Mouse (Mus musculus): ENCODE data around the gene Cfap298. TPM values are rescaled to one million over a fixed set of nuclear protein-coding genes. Genes with fewer than 3 reads are reported as not detected.

Gene Cfap298
- polyA plus RNA-seq, 1 experiment from 2014 or later = 61.5 TPM

GRCm38 (mm10) chr16:90901364-90901763 is 33.5 kb downstream of the Cfap298 start:
- Histone ChIP-seq H3K27me3 (ENCODE audit: poor library complexity, severe bottlenecking) (no peaks in the 10 kb centered on the region), H3K9me3 (no peaks in the 10 kb centered on the region), H3K27ac (no peak overlapping the region), H3K4me1 (no peaks in the 10 kb centered on the region), H3K4me3 (no peak overlapping the region), H3K36me3 (replicated peaks) (no peaks in the 10 kb centered on the region)
- WGBS = 84% methylated on average over 4 of the region's 4 CpGs
- no peak for DNase-seq (ENCODE audit: extremely low spot score, low spot score)

GRCm38 (mm10) chr16:90899498-90899897 is 35.4 kb downstream of the Cfap298 start:
- DNase-seq (ENCODE audit: extremely low spot score, low spot score) = no peak
- Histone ChIP-seq H3K4me3 (no peak overlapping the region), H3K36me3 (replicated peaks) (no peaks in the 10 kb centered on the region), H3K27ac (no peak overlapping the region), H3K27me3 (ENCODE audit: poor library complexity, severe bottlenecking) (no peaks in the 10 kb centered on the region), H3K4me1 (no peaks in the 10 kb centered on the region), H3K9me3 (no peaks in the 10 kb centered on the region)
- WGBS = 77% methylated on average over 12 of the region's 12 CpGs

GRCm38 (mm10) chr16:90897651-90898050 is 37.3 kb downstream of the Cfap298 start:
- no peaks in the 10 kb centered on the region for H3K27me3 ChIP-seq (ENCODE audit: poor library complexity, severe bottlenecking)
- no peaks in the 10 kb centered on the region for H3K9me3 ChIP-seq
- H3K36me3 ChIP-seq (replicated peaks) = no peaks in the 10 kb centered on the region
- WGBS = 94% methylated on average over 3 of the region's 3 CpGs
- 0 out of 2 replicates have a peak, but pooled peaks cover 4% of the 10 kb centered on the region for H3K4me1 ChIP-seq
- no peak overlapping the region for H3K27ac ChIP-seq
- DNase-seq (ENCODE audit: extremely low spot score, low spot score) = no peak
- H3K4me3 ChIP-seq = no peak overlapping the region

GRCm38 (mm10) chr16:90893792-90894191 is 41.1 kb downstream of the Cfap298 start:
- Histone ChIP-seq H3K27ac (no peak overlapping the region), H3K27me3 (ENCODE audit: poor library complexity, severe bottlenecking) (no peaks in the 10 kb centered on the region), H3K36me3 (replicated peaks) (no peaks in the 10 kb centered on the region), H3K4me1 (peaks cover 11% of the 10 kb centered on the region; the same call in 1 of the 2 replicates), H3K9me3 (no peaks in the 10 kb centered on the region), H3K4me3 (no peak overlapping the region)
- WGBS = 80% methylated on average over 9 of the region's 9 CpGs
- DNase-seq (ENCODE audit: extremely low spot score, low spot score) = no peak

- DNase-seq (ENCODE audit: extremely low spot score, low spot score) = no peak
- no peaks in the 10 kb centered on the region for H3K36me3 ChIP-seq (replicated peaks)
- no peak overlapping the region for H3K4me3 ChIP-seq
- WGBS = 87% methylated on average over 7 of the region's 7 CpGs
- H3K9me3 ChIP-seq = peaks cover under 1% of the 10 kb centered on the region; the same call in 1 of the 2 replicates
- H3K27ac ChIP-seq = no peak overlapping the region
- H3K4me1 ChIP-seq = peaks cover 11% of the 10 kb centered on the region; the same call in 1 of the 2 replicates
- H3K27me3 ChIP-seq (ENCODE audit: poor library complexity, severe bottlenecking) = no peaks in the 10 kb centered on the region
These were observed 41.9 kb downstream of the Cfap298 start for GRCm38 (mm10) chr16:90893019-90893418.

- no peak for DNase-seq (ENCODE audit: extremely low spot score, low spot score)
- peaks cover 11% of the 10 kb centered on the region; the same call in 1 of the 2 replicates for H3K4me1 ChIP-seq
- no peaks in the 10 kb centered on the region for H3K36me3 ChIP-seq (replicated peaks)
- no peak overlapping the region for H3K4me3 ChIP-seq
- no peak overlapping the region for H3K27ac ChIP-seq
- H3K27me3 ChIP-seq (ENCODE audit: poor library complexity, severe bottlenecking) = no peaks in the 10 kb centered on the region
- WGBS = 89% methylated on average over 8 of the region's 8 CpGs
- peaks cover 5% of the 10 kb centered on the region; the same call in 1 of the 2 replicates for H3K9me3 ChIP-seq
These were observed 42.8 kb downstream of the Cfap298 start for GRCm38 (mm10) chr16:90892081-90892480.

GRCm38 (mm10) chr16:90891601-90892000 is 43.3 kb downstream of the Cfap298 start:
- no peak for DNase-seq (ENCODE audit: extremely low spot score, low spot score)
- WGBS = 80% methylated on average over 14 of the region's 14 CpGs
- no peak overlapping the region for H3K4me3 ChIP-seq
- no peaks in the 10 kb centered on the region for H3K27me3 ChIP-seq (ENCODE audit: poor library complexity, severe bottlenecking)
- no peaks in the 10 kb centered on the region for H3K36me3 ChIP-seq (replicated peaks)
- no peak overlapping the region for H3K27ac ChIP-seq
- peaks cover 11% of the 10 kb centered on the region; the same call in 1 of the 2 replicates for H3K4me1 ChIP-seq
- peaks cover 5% of the 10 kb centered on the region; the same call in 1 of the 2 replicates for H3K9me3 ChIP-seq

GRCm38 (mm10) chr16:90890683-90891082 is 44.2 kb downstream of the Cfap298 start:
- DNase-seq (ENCODE audit: extremely low spot score, low spot score) = no peak
- WGBS = 89% methylated on average over 9 of the region's 9 CpGs
- Histone ChIP-seq H3K9me3 (peaks cover 5% of the 10 kb centered on the region; the same call in 1 of the 2 replicates), H3K27me3 (ENCODE audit: poor library complexity, severe bottlenecking) (no peaks in the 10 kb centered on the region), H3K4me1 (peaks cover 14% of the 10 kb centered on the region; the same call in 1 of the 2 replicates), H3K27ac (no peak overlapping the region), H3K36me3 (replicated peaks) (no peaks in the 10 kb centered on the region), H3K4me3 (no peak overlapping the region)

- 87% methylated on average over 9 of the region's 9 CpGs for whole genome bisulfite sequencing
These were observed 48.9 kb downstream of the Cfap298 start for GRCm38 (mm10) chr16:90885781-90886565.

GRCm38 (mm10) chr16:90885351-90885750 is 49.6 kb downstream of the Cfap298 start:
- no peaks in the 10 kb centered on the region for H3K27me3 ChIP-seq (ENCODE audit: poor library complexity, severe bottlenecking)
- H3K27ac ChIP-seq = no peak overlapping the region
- no peak overlapping the region for H3K4me3 ChIP-seq
- DNase-seq (ENCODE audit: extremely low spot score, low spot score) = no peak
- WGBS = 79% methylated on average over 2 of the region's 2 CpGs
- no peaks in the 10 kb centered on the region for H3K36me3 ChIP-seq (replicated peaks)
- peaks cover 3% of the 10 kb centered on the region; the same call in 1 of the 2 replicates for H3K4me1 ChIP-seq
- H3K9me3 ChIP-seq = peaks cover 5% of the 10 kb centered on the region; the same call in 1 of the 2 replicates

More at GRCm38 (mm10) chr16:90885781-90886565, 48.9 kb downstream of the Cfap298 start:
- H3K4me3 ChIP-seq = no peak overlapping the region
- no peak overlapping the region for H3K27ac ChIP-seq
- DNase-seq (ENCODE audit: extremely low spot score, low spot score) = no peak
- peaks cover 3% of the 10 kb centered on the region; the same call in 1 of the 2 replicates for H3K4me1 ChIP-seq
- H3K9me3 ChIP-seq = peaks cover 5% of the 10 kb centered on the region; the same call in 1 of the 2 replicates
- H3K27me3 ChIP-seq (ENCODE audit: poor library complexity, severe bottlenecking) = no peaks in the 10 kb centered on the region
- H3K36me3 ChIP-seq (replicated peaks) = no peaks in the 10 kb centered on the region

GRCm38 (mm10) chr16:90882501-90882977 is 52.4 kb downstream of the Cfap298 start:
- H3K4me1 ChIP-seq = peaks cover 3% of the 10 kb centered on the region; the same call in 1 of the 2 replicates
- DNase-seq (ENCODE audit: extremely low spot score, low spot score) = no peak
- H3K9me3 ChIP-seq = no peaks in the 10 kb centered on the region
- H3K4me3 ChIP-seq = no peak overlapping the region
- no peak overlapping the region for H3K27ac ChIP-seq
- no peaks in the 10 kb centered on the region for H3K27me3 ChIP-seq (ENCODE audit: poor library complexity, severe bottlenecking)
- no peaks in the 10 kb centered on the region for H3K36me3 ChIP-seq (replicated peaks)
- WGBS = 79% methylated on average over 8 of the region's 8 CpGs

- H3K27ac ChIP-seq = no peak overlapping the region
- WGBS = 81% methylated on average over 3 of the region's 3 CpGs
- no peak for DNase-seq (ENCODE audit: extremely low spot score, low spot score)
These were observed 56.6 kb downstream of the Cfap298 start for GRCm38 (mm10) chr16:90878135-90878860.

More at GRCm38 (mm10) chr16:90878135-90878860, 56.6 kb downstream of the Cfap298 start:
- Histone ChIP-seq H3K4me1 (no peaks in the 10 kb centered on the region), H3K27me3 (ENCODE audit: poor library complexity, severe bottlenecking) (no peaks in the 10 kb centered on the region), H3K9me3 (no peaks in the 10 kb centered on the region), H3K4me3 (no peak overlapping the region), H3K36me3 (replicated peaks) (no peaks in the 10 kb centered on the region)
